Mouse (Mus musculus) CH12.LX (cell line): ENCODE results near the gene Map2k1. TPM values are rescaled to one million over a fixed set of nuclear protein-coding genes. Genes with fewer than 3 reads are reported as not detected.

Experiments used
- DNase-seq: peaks from one replicate; pipeline ENCODE4 v3.0.0-alpha.2; 2013; ENCODE audit errors: extremely low read depth
- H3K27ac ChIP-seq: 2 replicates; pipeline ENCODE4 v1.5.1; 2012; ENCODE audit warnings: low read depth, mild to moderate bottlenecking, control low read depth, moderate library complexity; ENCODE audit not compliant: insufficient read depth
- H3K27me3 ChIP-seq: replicated peaks from 2 replicates; pipeline ENCODE3; 2012; ENCODE audit warnings: inconsistent platforms
- H3K36me3 ChIP-seq, 2 experiments: replicated peaks in 1 of 2; 2 replicates each; pipeline versions ENCODE3 to v1.6.1; 2012; ENCODE audit warnings: inconsistent platforms in 1 of 2, low read length in 1 of 2, mild to moderate bottlenecking in 1 of 2, mixed read lengths in 1 of 2, moderate library complexity in 1 of 2; ENCODE audit not compliant: control insufficient read depth in 1 of 2, insufficient read depth in 1 of 2
- H3K4me1 ChIP-seq, 2 experiments: 2 replicates each; pipeline ENCODE4 v1.6.1; 2012; ENCODE audit warnings: inconsistent platforms in 1 of 2, moderate library complexity in 1 of 2; ENCODE audit not compliant: insufficient read depth in 2 of 2, control insufficient read depth in 1 of 2
- H3K4me2 ChIP-seq: 2 replicates; pipeline ENCODE4 v1.6.1; 2012; ENCODE audit warnings: low read depth, mild to moderate bottlenecking, control low read depth; ENCODE audit not compliant: poor library complexity, insufficient read depth, severe bottlenecking
- H3K4me3 ChIP-seq, 3 experiments: fragments of 150-350 bp in 1 of 3; sonication (generic) in 1 of 3; replicated peaks in 1 of 3; 2 replicates each; pipeline versions ENCODE3 to v1.5.1; 2011 to 2012; ENCODE audit warnings: low read depth in 2 of 3, low read length in 2 of 3, mild to moderate bottlenecking in 2 of 3, moderate library complexity in 2 of 3, control low read depth in 1 of 3, improper control_type of control experiment in 1 of 3, inconsistent platforms in 1 of 3, mixed read lengths in 1 of 3; ENCODE audit not compliant: poor library complexity in 1 of 3
- H3K79me2 ChIP-seq: replicated peaks from 2 replicates; pipeline ENCODE4 v1.6.1; 2012; ENCODE audit warnings: mild to moderate bottlenecking, moderate library complexity; ENCODE audit not compliant: control insufficient read depth, poor library complexity, insufficient read depth, severe bottlenecking; ENCODE audit errors: extremely low read depth
- H3K9ac ChIP-seq: 2 replicates; pipeline ENCODE4 v1.6.1; 2012; ENCODE audit warnings: low read depth, mild to moderate bottlenecking, control low read depth, moderate library complexity; ENCODE audit not compliant: insufficient read depth
- H3K9me3 ChIP-seq: replicated peaks from 2 replicates; pipeline ENCODE3; 2012; ENCODE audit warnings: low read length, inconsistent platforms, mixed read lengths
- BHLHE40 ChIP-seq: IDR thresholded peaks from 2 replicates; pipeline ENCODE4 v1.6.1; 2011; ENCODE audit warnings: mild to moderate bottlenecking, low read depth, low read length, improper control_type of control experiment
- CHD2 ChIP-seq: IDR thresholded peaks from 2 replicates; pipeline ENCODE4 v1.6.1; 2011; ENCODE audit warnings: low read length, improper control_type of control experiment
- CTCF ChIP-seq, 2 experiments: IDR thresholded peaks in 1 of 2; conservative IDR thresholded peaks in 1 of 2; 2 replicates each; pipeline ENCODE4 v1.5.1; 2011 to 2012; ENCODE audit warnings: low read depth in 2 of 2, low read length in 2 of 2, improper control_type of control experiment in 1 of 2, inconsistent platforms in 1 of 2, mild to moderate bottlenecking in 1 of 2, moderate library complexity in 1 of 2
- E2F4 ChIP-seq: IDR thresholded peaks from 2 replicates; pipeline ENCODE4 v1.6.1; 2011; ENCODE audit warnings: low read depth, low read length, improper control_type of control experiment; ENCODE audit not compliant: insufficient replicate concordance
- ELF1 ChIP-seq: IDR thresholded peaks from 2 replicates; pipeline ENCODE4 v1.6.1; 2014; ENCODE audit warnings: low read depth, mild to moderate bottlenecking, inconsistent platforms, low read length, improper control_type of control experiment
- EP300 ChIP-seq: IDR thresholded peaks from 2 replicates; pipeline ENCODE4 v1.6.1; 2011; ENCODE audit warnings: low read length, improper control_type of control experiment
- ETS1 ChIP-seq: conservative IDR thresholded peaks from 2 replicates; pipeline ENCODE4 v1.6.1; 2012; ENCODE audit warnings: low read depth, mild to moderate bottlenecking, inconsistent platforms, low read length, improper control_type of control experiment, moderate library complexity
- HCFC1 ChIP-seq: IDR thresholded peaks from 2 replicates; pipeline ENCODE4 v1.6.1; 2012; ENCODE audit warnings: low read depth, mild to moderate bottlenecking, inconsistent platforms, low read length, improper control_type of control experiment
- IRF4 ChIP-seq: IDR thresholded peaks from 2 replicates; pipeline ENCODE4 v1.6.1; 2014; ENCODE audit warnings: low read depth, mild to moderate bottlenecking, inconsistent platforms, low read length, improper control_type of control experiment
- JUN ChIP-seq: IDR thresholded peaks from 2 replicates; pipeline ENCODE4 v1.6.1; 2011; ENCODE audit warnings: low read depth, mild to moderate bottlenecking, low read length, improper control_type of control experiment, moderate library complexity; ENCODE audit not compliant: insufficient read depth
- JUND ChIP-seq: conservative IDR thresholded peaks from 2 replicates; pipeline ENCODE4 v1.6.1; 2011; ENCODE audit warnings: low read depth, low read length, improper control_type of control experiment
- KAT2A ChIP-seq: IDR thresholded peaks from 2 replicates; pipeline ENCODE4 v1.6.1; 2012; ENCODE audit warnings: low read length, improper control_type of control experiment, inconsistent platforms; ENCODE audit not compliant: insufficient replicate concordance
- MAZ ChIP-seq: IDR thresholded peaks from 2 replicates; pipeline ENCODE4 v1.6.1; 2012; ENCODE audit warnings: low read depth, mild to moderate bottlenecking, inconsistent platforms, low read length, improper control_type of control experiment, moderate library complexity
- MXI1 ChIP-seq: IDR thresholded peaks from 2 replicates; pipeline ENCODE4 v1.6.1; 2011; ENCODE audit warnings: mild to moderate bottlenecking, low read depth, low read length, improper control_type of control experiment
- MYC ChIP-seq: IDR thresholded peaks from 2 replicates; pipeline ENCODE4 v1.6.1; 2011; ENCODE audit warnings: low read depth, mild to moderate bottlenecking, improper control_type of control experiment, low read length
- PAX5 ChIP-seq: IDR thresholded peaks from 2 replicates; pipeline ENCODE4 v1.6.1; 2012; ENCODE audit warnings: low read length, inconsistent platforms, mixed read lengths
- POLR2AphosphoS2 ChIP-seq: IDR thresholded peaks from 2 replicates; pipeline ENCODE4 v1.6.1; 2011; ENCODE audit warnings: low read depth, low read length, improper control_type of control experiment
- RAD21 ChIP-seq: IDR thresholded peaks from 2 replicates; pipeline ENCODE4 v1.6.1; 2011; ENCODE audit warnings: low read depth, mild to moderate bottlenecking, low read length, improper control_type of control experiment, moderate library complexity
- RCOR1 ChIP-seq: conservative IDR thresholded peaks from 2 replicates; pipeline ENCODE4 v1.6.1; 2012; ENCODE audit warnings: low read depth, mild to moderate bottlenecking, inconsistent platforms, low read length, improper control_type of control experiment
- UBTF ChIP-seq: IDR thresholded peaks from 2 replicates; pipeline ENCODE4 v1.6.1; 2012; ENCODE audit warnings: low read depth, mild to moderate bottlenecking, inconsistent platforms, low read length, improper control_type of control experiment, moderate library complexity
- dilution Hi-C: fragments of 300-500 bp; cut with MboI; formaldehyde crosslinking; loops from 2 replicates; pipeline ENCODE4 v1.14.3; 2020; ENCODE audit warnings: low sequenced_read_pairs; ENCODE audit not compliant: extremely low pct_unique_long_range_greater_than_20kb, extremely low pct_ligation_motif_present
- in situ Hi-C: fragments of 300-500 bp; cut with MboI; formaldehyde crosslinking; loops from 3 replicates; pipeline ENCODE4 v1.14.3; 2019; ENCODE audit warnings: low sequenced_read_pairs, low pct_ligation_motif_present, low pct_unique_long_range_greater_than_20kb, mixed read lengths
- polyA plus RNA-seq: library from polyadenylated mRNA; unstranded; fragments of >175 nt; gene quantifications from 2 replicates; pipeline ENCODE4 v1.2.1, GENCODE M21; 2012; ENCODE audit warnings: low read depth; ENCODE audit not compliant: insufficient read length
- total RNA-seq, 2 experiments: library from RNA; depleted of rRNA; stranded (reverse); fragments of 300-350 nt in 1 of 2; fragments of >200 nt in 1 of 2; gene quantifications; 2 replicates each; pipeline ENCODE4 v1.2.3; 2012 to 2014

Gene Map2k1
- total and polyA plus RNA-seq, 3 experiments, result 56.3 to 122 (median 74.0) TPM

DNA sequence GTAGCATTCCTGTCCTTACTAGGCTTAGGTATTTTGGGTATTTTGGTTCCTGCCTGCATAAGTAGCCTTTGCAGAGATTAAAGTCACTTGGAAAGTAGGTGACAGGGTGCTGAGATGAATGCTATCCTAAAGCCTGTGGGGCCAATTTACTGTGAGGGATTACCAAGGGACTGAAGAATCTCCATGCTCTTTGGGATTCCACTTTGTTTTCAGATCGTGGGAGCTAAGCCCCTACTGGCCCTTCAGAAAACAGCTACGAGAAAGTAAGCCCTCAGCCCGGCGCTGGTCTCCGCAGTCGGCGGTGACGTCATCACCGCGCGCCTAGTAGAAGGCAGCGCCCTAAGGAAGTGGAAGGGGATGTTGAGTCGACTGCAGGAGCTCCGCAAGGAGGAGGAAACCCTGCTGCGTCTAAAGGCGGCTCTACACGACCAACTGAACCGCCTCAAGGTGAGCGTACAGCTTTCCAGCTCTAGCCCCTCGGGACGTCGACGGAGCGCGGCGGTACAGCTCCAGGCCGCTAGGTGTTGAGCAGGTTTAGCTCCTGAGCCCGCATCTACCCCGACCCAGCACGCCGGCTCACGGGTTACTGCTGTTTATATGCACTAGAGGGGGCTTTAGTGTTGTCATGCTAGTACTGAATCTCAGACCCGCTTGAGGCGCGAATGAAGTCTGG is 74.3 kb downstream of the Map2k1 start, which contains the start of gene Snapc5 (continued):
- TF ChIP-seq UBTF (no peak), EP300 (no peak), MXI1 (peak; percentile 78; the same call in 1 of the 2 replicates), POLR2AphosphoS2 (peak; percentile 100), ETS1 (peak; percentile 18; the same call in 1 of the 2 replicates), MAZ (peak; percentile 72; the same call in 1 of the 2 replicates), CHD2 (peak; percentile 83), E2F4 (0 out of 2 replicates have a peak, but pooled peaks have one; percentile 45), ELF1 (peak; percentile 91), MYC (peak; percentile 71; the same call in 1 of the 2 replicates), PAX5 (no peak), HCFC1 (peak; percentile 84), IRF4 (0 out of 2 replicates have a peak, but pooled peaks have one; percentile 15), JUND (peak; percentile 49; the same call in 1 of the 2 replicates), RCOR1 (peak; percentile 23; the same call in 1 of the 2 replicates), RAD21 (peak; percentile 56), JUN (0 out of 2 replicates have a peak, but pooled peaks have one; percentile 17), KAT2A (0 out of 2 replicates have a peak, but pooled peaks have one; percentile 22), BHLHE40 (0 out of 2 replicates have a peak, but pooled peaks have one; percentile 27)

DNA sequence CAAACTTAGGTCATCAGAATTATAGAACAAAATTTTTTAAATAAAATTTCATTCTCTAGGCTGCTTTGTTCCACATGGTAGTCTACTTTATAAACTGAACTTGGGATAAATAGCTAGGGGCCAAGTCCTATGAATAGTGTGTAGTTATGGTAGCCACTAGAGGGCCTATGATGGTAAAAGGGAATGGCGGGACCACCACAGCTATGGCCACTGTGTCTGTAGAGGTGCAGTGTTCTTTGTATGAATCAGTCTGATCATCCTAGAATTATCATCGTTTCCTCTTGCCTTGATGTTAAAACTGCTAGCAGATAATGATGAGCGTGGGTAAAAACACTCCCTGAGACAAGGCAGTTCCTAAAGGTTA is 74.8 kb downstream of the Map2k1 start:
- peak; percentile 56 for DNase-seq
- H3K4me2 ChIP-seq, result peak overlapping the region; percentile 45; the same call in 1 of the 2 replicates
- H3K27me3 ChIP-seq, result no peaks in the 10 kb centered on the region
- H3K4me3 ChIP-seq, result peak overlapping the region in 2 of 3 experiments; percentile 48 to 66
- no peak overlapping the region for H3K9ac ChIP-seq
- H3K27ac ChIP-seq, result peak overlapping the region; percentile 26; the same call in 1 of the 2 replicates
- peak; percentile 25 to 54; a peak in 3 of 4 replicates for TF ChIP-seq CTCF (conservative IDR thresholded peaks at IDR 0.05 in 1 of 2, IDR thresholded peaks at IDR 0.05 in 1 of 2; ENCODE audit: low read depth in 2 of 2, low read length in 2 of 2)
- TF ChIP-seq EP300, result no peak
- 0 out of 2 replicates have a peak, but pooled peaks have one; percentile 2 for TF ChIP-seq JUND
- in situ Hi-C loops (no loop called here), dilution Hi-C loops (no loop called here)
- H3K36me3 ChIP-seq, result peaks cover 55 to 76% of the 10 kb centered on the region in 2 experiments
- H3K79me2 ChIP-seq, result peaks cover 44% of the 10 kb centered on the region
- H3K9me3 ChIP-seq, result no peaks in the 10 kb centered on the region
- peaks cover 2 to 35% of the 10 kb centered on the region in 2 experiments; a peak in 3 of 4 replicates for H3K4me1 ChIP-seq
